ENCODE assay signal across 9 mouse cellular contexts in genomic region chr4:151156904-151157303, GRCm38 (mm10).
A peak's percentile ranks its signal among the peaks of the same experiment; 100 is the strongest.
DNase-seq lines count a peak whose midpoint lies in the region; ATAC-seq lines count a peak whose summit lies in the region.
"Had no signal": no experiment of that assay in that cellular context is flagged by ENCODE, and none has a peak within 500 bp of the region (broad histone marks: within the 10 kb centered on the region; RNA-seq: fewer than 3 reads in every experiment).

No protein-coding gene starts in this region.

- no peaks in the 10 kb centered on the region for H3K9me3 ChIP-seq in forebrain, embryonic 10.5 days
- H3K9me3 ChIP-seq: limb, embryonic 13.5 days had no signal

- peaks cover 30% of the 10 kb centered on the region for H3K4me1 ChIP-seq in forebrain, embryonic 10.5 days

- no peak overlapping the region for H3K27ac ChIP-seq in forebrain, embryonic 10.5 days
- H3K27ac ChIP-seq: limb, embryonic 13.5 days had no signal

- H3K27me3 ChIP-seq in forebrain, embryonic 10.5 days (ENCODE audit: poor library complexity, severe bottlenecking): peaks cover 12% of the 10 kb centered on the region; the same call in 1 of the 2 replicates

- 4% methylated on average over 7 of the region's 7 CpGs for WGBS in forebrain, embryonic 10.5 days

- ATAC-seq in hematopoietic stem cell, adult 5-6 weeks (replicated peaks in 1 of 2; ENCODE audit: insufficient read depth in 1 of 2, low FRiP score in 2 of 2, low TSS enrichment in 1 of 2, low read depth in 1 of 2, poor library complexity in 2 of 2, severe bottlenecking in 2 of 2): peak; percentile 54 to 69; a peak in 3 of 4 replicates

- no peaks in the 10 kb centered on the region for H3K36me3 ChIP-seq in forebrain, embryonic 10.5 days (replicated peaks)
- H3K36me3 ChIP-seq: limb, embryonic 13.5 days had no signal

- H3K4me3 ChIP-seq in forebrain, embryonic 10.5 days: no peak overlapping the region
- H3K4me3 ChIP-seq: limb, embryonic 13.5 days had no signal

- DNase-seq in Muller cell, postnatal 12 days (ENCODE audit: inconsistent ontology term): peak; percentile 58
- DNase-seq in c-Kit-positive CD71-positive TER-119-negative erythroid progenitor cells, embryonic 14.5 days (ENCODE audit: low read depth): peak; percentile 28
- peak; percentile 84 for DNase-seq in forebrain, embryonic 10.5 days (ENCODE audit: extremely low spot score, low spot score)
- DNase-seq in layer of hippocampus, adult 8-10 months (ENCODE audit: low spot score in 2 of 2): peak; percentile 79 to 92
- peak; percentile 74 for DNase-seq in lung, postnatal 25 days (ENCODE audit: low spot score)
- peak; percentile 92 to 94 for DNase-seq in right cerebral cortex, adult 2 months (ENCODE audit: low spot score in 2 of 2)
- peak; percentile 89 for DNase-seq in urinary bladder, postnatal 14 days (ENCODE audit: low spot score)

Comparison
In these comparisons a context has a peak if more than half of its experiments do, and no peak if none do; other contexts are left out.
1. DNase-seq: peak in every context shown above with its lines; median percentile 93 in right cerebral cortex, adult 2 months; 89 in urinary bladder, postnatal 14 days; 86 in layer of hippocampus, adult 8-10 months; 84 in forebrain, embryonic 10.5 days; 74 in lung, postnatal 25 days; 58 in Muller cell, postnatal 12 days; 28 in c-Kit-positive CD71-positive TER-119-negative erythroid progenitor cells, embryonic 14.5 days.